Mouse (Mus musculus): Measurements from ENCODE around the gene Tll1.
"Not testable (repeated sequence)": the region's sequence is repeated elsewhere in the genome, so short reads cannot be mapped to it uniquely, and the experiment has no call there.

Gene Tll1

GRCm38 (mm10) chr8:64057571-64057970, 148.5 kb downstream of the Tll1 start:
- DNase-seq: no peak

GRCm38 (mm10) chr8:64048556-64048955, 157.5 kb downstream of the Tll1 start:
- no peak for DNase-seq

DNA sequence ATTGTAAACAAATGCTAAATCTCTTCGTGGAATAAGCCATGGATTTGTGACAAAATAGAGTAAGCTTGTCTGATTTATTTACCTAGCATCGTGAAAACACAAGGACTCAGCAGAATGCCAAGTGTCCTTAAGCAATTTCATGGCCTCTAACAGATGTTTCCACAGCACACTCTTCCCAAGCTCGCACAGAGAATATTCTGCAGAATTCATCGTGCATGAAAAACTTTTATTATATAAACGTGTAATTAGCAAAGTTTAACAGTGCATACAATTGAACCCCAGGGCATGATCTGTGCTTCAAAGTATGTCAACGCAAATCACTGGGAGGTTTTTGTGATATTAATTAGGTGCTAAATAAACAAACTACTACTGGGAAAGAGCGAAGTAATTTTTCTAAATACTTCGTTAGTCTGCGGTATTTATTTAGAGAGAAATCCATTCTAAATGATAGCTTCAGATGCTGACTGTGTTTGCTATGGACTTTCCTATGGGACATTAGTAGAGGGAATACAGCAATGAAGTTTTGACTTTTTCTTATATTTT, 158.0 kb downstream of the Tll1 start:
- no peak for DNase-seq

DNA sequence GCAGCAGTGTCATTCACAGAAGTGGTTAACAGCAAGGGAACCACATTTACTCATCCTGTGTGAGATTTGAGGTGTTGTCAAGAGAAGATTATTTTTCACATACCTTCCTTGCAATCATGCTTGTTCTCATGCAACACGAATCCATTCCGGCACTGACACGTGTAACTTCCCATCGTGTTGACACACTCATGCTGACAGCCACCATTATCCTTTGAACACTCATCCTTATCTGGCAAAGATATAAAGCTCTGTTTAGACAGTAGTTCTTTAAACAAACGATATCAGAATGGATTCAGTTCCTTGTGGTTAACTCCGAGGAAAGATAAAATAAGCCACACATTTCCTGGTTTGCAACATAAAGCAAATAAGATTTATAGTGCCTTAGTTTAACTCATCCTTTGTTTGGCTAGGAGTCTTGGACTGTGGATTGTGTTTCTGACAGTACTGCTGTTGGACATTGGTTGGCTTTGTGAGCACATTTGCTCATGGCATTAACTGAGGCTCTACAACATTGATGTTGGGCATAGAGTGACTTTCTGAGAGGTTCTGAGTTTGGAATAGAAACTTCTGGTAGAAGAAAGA, 164.7 kb downstream of the Tll1 start:
- DNase-seq: no peak

GRCm38 (mm10) chr8:64030672-64031385, 175.2 kb downstream of the Tll1 start:
- no peak for DNase-seq

GRCm38 (mm10) chr8:64030081-64030480, 176.0 kb downstream of the Tll1 start:
- no peak for DNase-seq

DNA sequence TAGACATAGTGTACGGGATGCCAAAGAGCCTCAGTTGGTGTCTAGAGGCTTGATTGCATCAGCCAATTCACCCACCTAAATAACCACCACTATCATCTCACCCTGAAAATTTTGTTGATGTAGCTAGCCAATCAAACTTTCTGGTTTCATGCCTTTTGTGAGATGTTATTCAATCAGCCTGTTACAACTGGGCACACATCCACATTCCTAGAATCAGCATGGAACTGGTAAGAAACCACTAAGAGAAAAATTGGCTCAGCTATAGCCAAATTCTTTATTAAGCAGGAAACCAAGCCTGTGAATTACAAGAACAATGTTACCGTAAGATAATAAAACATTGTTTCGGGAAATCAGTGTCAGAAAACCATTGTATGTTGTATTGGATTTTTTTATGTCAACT, 176.5 kb downstream of the Tll1 start:
- DNase-seq: no peak

DNA sequence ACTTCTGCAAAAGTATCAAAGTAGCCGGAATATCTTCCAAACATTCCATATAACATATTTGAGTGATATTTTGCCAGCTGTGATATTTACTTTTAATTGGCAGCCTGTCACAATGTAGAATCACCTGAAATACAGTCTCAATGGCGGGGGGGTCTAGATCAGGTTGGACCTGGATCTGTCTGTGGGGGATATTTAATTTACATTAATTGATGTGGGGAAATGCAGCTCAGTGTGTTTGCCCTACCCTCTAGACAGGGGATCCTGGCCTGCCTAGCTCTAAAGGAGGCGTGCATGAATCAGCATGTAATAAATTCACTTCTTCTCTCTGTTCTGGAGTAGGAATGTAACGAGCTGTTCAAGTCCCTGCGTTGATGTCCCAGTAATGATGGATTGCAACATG, 181.7 kb downstream of the Tll1 start:
- DNase-seq: no peak

DNA sequence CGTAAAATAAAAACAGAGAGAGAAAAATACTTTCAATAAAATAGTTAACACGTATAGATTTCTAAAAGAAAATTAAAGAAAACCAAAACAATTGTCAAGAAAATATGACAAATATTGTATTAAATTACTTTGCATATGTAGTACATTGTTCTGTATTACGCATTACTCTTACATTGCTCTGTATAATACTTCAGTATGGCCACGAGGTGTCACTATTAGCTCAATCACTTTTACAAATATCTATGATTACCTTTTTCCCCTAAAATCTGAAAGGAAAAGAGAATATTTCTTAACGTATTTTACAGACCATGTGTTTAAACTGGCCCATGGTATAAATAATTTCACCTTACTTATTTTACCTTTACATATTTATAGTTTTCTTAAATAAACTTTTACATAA, 182.5 kb downstream of the Tll1 start:
- DNase-seq: no peak

DNA sequence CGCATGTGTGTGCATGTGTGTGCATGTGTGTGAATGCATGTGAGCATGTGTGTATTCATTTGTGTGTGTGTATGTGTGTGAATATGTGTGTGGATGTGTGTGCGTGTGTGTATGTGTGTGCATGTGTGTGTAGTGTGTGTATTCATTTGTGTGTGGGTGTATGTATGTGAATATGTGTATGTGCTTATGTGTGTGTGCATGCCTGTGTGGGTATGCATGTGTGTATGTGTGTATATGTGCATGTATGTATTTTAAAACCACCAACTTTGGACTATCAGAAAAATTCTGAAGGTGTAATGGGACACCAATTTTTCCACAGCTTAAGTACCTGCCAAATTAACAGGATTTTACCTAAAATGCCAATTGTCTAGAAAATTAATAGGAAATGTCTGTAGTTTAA, 183.0 kb downstream of the Tll1 start:
- no peak for DNase-seq

DNA sequence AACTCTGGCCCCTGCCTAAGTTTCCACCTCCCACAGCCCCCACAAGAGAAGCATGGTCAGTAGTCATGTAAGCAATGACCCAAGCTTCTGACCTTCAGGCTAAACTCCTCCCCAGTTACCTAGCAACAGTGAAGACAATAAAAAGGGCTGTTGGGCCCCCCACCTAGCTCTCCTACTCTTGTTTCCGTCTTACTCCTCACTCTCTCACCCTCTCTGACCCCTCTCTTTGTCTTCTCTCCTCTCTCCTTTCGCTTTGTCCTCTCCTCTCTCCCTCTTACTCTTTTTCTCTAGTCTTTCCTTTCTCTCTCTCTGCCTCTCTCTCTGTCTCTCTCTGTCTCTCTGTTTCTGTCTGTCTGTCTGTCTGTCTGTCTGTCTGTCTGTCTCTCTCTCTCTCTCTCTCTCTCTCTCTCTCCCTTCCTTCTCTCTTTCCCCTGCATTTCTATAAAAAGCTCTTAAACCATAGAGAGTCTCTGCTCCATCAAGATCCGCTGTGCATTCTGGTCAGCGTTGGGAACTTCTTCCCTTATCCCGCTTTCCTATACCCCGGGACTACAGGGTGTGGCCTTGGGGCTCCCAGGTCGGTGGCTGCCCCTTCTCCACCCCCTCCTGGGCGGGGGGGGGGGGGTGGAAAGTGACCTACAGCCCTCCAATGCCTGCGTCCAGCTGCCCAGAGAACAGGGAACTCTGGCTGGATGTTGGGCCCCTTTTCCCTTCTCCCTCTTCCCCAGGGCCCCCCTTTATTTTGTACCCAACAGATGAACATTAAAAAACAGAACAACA, 235.3 kb downstream of the Tll1 start:
- not testable (repeated sequence) for DNase-seq

Measured in thymus, postnatal 4 days (tissue).